ENCODE assay signal across 10 mouse cellular contexts in the genomic region with DNA sequence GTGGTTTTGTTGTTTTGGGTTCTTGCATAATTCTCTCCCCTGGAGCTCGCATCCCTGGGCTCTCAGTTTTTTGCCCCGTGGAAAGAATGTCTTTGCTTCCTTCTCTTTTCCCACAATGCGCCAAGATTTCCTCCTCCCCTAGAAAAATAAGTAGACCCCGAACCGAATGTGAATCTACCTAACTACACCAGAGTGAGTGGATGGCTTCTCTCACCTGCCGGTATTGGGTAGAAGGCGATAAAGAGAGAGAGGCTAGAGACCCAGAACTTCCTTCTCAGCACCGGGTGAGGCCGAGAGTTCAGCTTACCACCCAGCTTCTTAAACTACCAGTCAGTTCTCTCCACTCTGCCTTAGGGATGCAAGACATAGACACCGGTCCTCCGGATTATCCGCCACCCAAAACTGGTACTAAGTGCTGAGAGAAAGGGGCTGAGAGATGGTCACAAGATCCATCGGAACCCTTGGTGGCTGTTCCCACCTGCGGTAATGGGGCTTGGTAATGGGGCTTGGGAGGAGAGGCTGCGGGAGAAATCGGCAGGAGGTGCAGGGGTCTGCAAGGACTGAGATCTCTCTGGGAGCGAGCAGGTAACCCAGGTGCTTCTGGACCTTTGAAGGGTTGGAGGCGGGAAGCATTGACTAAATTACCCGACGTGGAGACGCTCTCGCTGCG. TPM values are rescaled to one million over a fixed set of nuclear protein-coding genes. Genes with fewer than 3 reads are reported as not detected.
DNase-seq lines count a peak whose midpoint lies in the region; ATAC-seq lines count a peak whose summit lies in the region.
"Had no signal": no experiment of that assay in that cellular context is flagged by ENCODE, and none has a peak within 500 bp of the region (broad histone marks: within the 10 kb centered on the region; RNA-seq: fewer than 3 reads in every experiment).

No protein-coding gene starts in this region.

- H3K4me1 ChIP-seq in heart, embryonic 10.5 days: peaks cover 11% of the 10 kb centered on the region
- H3K4me1 ChIP-seq in embryonic facial prominence, embryonic 10.5 days: peaks cover 22% of the 10 kb centered on the region
- H3K4me1 ChIP-seq in hindbrain, embryonic 16.5 days (ENCODE audit: control insufficient read depth, insufficient read depth, low read depth, low read length): peaks cover 13% of the 10 kb centered on the region
- peaks cover 11% of the 10 kb centered on the region for H3K4me1 ChIP-seq in midbrain, embryonic 16.5 days (ENCODE audit: control insufficient read depth, insufficient read depth, low read length)

- H3K27me3 ChIP-seq in heart, embryonic 10.5 days (ENCODE audit: insufficient read depth, poor library complexity, severe bottlenecking): peaks cover 79% of the 10 kb centered on the region
- H3K27me3 ChIP-seq in embryonic facial prominence, embryonic 10.5 days (replicated peaks; ENCODE audit: low read depth, poor library complexity, severe bottlenecking): peaks cover 82% of the 10 kb centered on the region
- H3K27me3 ChIP-seq in hindbrain, embryonic 16.5 days (replicated peaks; ENCODE audit: control insufficient read depth, insufficient read depth, low read length): peaks cover 37% of the 10 kb centered on the region
- peaks cover 44% of the 10 kb centered on the region for H3K27me3 ChIP-seq in midbrain, embryonic 16.5 days (ENCODE audit: control insufficient read depth, insufficient read depth, low read depth, low read length)

- peak; percentile 5; the same call in 1 of the 2 replicates for ATAC-seq in hindbrain, embryonic 16.5 days
- peak; percentile 30 for ATAC-seq in midbrain, embryonic 16.5 days

- H3K4me2 ChIP-seq in hindbrain, embryonic 16.5 days (ENCODE audit: low read length): peak overlapping the region; percentile 72
- H3K4me2 ChIP-seq in midbrain, embryonic 16.5 days (ENCODE audit: low read length): peak overlapping the region; percentile 73

- intact Hi-C loops in heart, postnatal 10 days (cut with DNase I): no loop called here

- no peak overlapping the region for H3K27ac ChIP-seq in heart, embryonic 10.5 days
- no peak overlapping the region for H3K27ac ChIP-seq in embryonic facial prominence, embryonic 10.5 days (replicated peaks)
- no peak overlapping the region for H3K27ac ChIP-seq in hindbrain, embryonic 16.5 days (ENCODE audit: low read depth, low read length)
- H3K27ac ChIP-seq in midbrain, embryonic 16.5 days (ENCODE audit: low read length): no peak overlapping the region

- H3K9ac ChIP-seq in hindbrain, embryonic 16.5 days (ENCODE audit: low read depth, low read length): peak overlapping the region; percentile 61
- peak overlapping the region; percentile 49 for H3K9ac ChIP-seq in midbrain, embryonic 16.5 days (ENCODE audit: low read depth, low read length)

- 3% methylated on average over 23 of the region's 23 CpGs for WGBS in heart, embryonic 10.5 days
- 6% methylated on average over 23 of the region's 23 CpGs for WGBS in embryonic facial prominence, embryonic 10.5 days
- 3% methylated on average over 23 of the region's 23 CpGs for WGBS in hindbrain, embryonic 16.5 days
- WGBS in midbrain, embryonic 16.5 days: 4% methylated on average over 22 of the region's 23 CpGs

- H3K4me3 ChIP-seq in heart, embryonic 10.5 days: peak overlapping the region; percentile 60
- peak overlapping the region; percentile 56 for H3K4me3 ChIP-seq in embryonic facial prominence, embryonic 10.5 days
- peak overlapping the region; percentile 47 for H3K4me3 ChIP-seq in hindbrain, embryonic 16.5 days (ENCODE audit: low read length)
- peak overlapping the region; percentile 42 for H3K4me3 ChIP-seq in midbrain, embryonic 16.5 days (ENCODE audit: low read depth, low read length)
- H3K4me3 ChIP-seq: megakaryocyte, embryonic 14.5 days had no signal

- H3K9me3 ChIP-seq in heart, embryonic 10.5 days: no peaks in the 10 kb centered on the region
- no peaks in the 10 kb centered on the region for H3K9me3 ChIP-seq in embryonic facial prominence, embryonic 10.5 days
- H3K9me3 ChIP-seq in hindbrain, embryonic 16.5 days (ENCODE audit: control insufficient read depth, low read length): no peaks in the 10 kb centered on the region
- no peaks in the 10 kb centered on the region for H3K9me3 ChIP-seq in midbrain, embryonic 16.5 days (replicated peaks; ENCODE audit: control insufficient read depth, low read length, poor library complexity, severe bottlenecking)
- H3K9me3 ChIP-seq: megakaryocyte, embryonic 14.5 days had no signal

- H3K36me3 ChIP-seq in heart, embryonic 10.5 days: no peaks in the 10 kb centered on the region
- H3K36me3 ChIP-seq in embryonic facial prominence, embryonic 10.5 days (replicated peaks): no peaks in the 10 kb centered on the region
- no peaks in the 10 kb centered on the region for H3K36me3 ChIP-seq in hindbrain, embryonic 16.5 days (ENCODE audit: control insufficient read depth, insufficient read depth, low read length)
- no peaks in the 10 kb centered on the region for H3K36me3 ChIP-seq in midbrain, embryonic 16.5 days (ENCODE audit: control insufficient read depth, insufficient read depth, low read length)

- peak; percentile 72 for DNase-seq in heart, embryonic 10.5 days (ENCODE audit: low spot score)
- DNase-seq in heart, postnatal 10 days: no peak
- peak; percentile 32 for DNase-seq in embryonic facial prominence, embryonic 10.5 days (ENCODE audit: low spot score)
- no peak for DNase-seq in urinary bladder, postnatal 36 days (ENCODE audit: low spot score in 2 of 2)
- DNase-seq in thymus, postnatal 10 days (ENCODE audit: low spot score in 2 of 2): no peak
- no peak for DNase-seq in left cerebral cortex, adult 18-20 months (ENCODE audit: low spot score in 2 of 2)

RNA-seq across cellular contexts. Expression of gene Vsx1, which starts 1.2 kb away (rescaled TPM):
- not detected in 2 replicates for polyA plus RNA-seq in heart, embryonic 10.5 days (2016; fragmentation: Nextera tagmentation; extraction: Ambion mirVana)
- not detected for total RNA-seq in heart, postnatal 10 days (2021)
- 0.04 and 0.23 TPM in 2 replicates for polyA plus RNA-seq in embryonic facial prominence, embryonic 10.5 days (2016; fragmentation: Nextera tagmentation; extraction: Ambion mirVana)
- 0.06 and 0.09 TPM in 2 replicates for polyA plus RNA-seq in hindbrain, embryonic 16.5 days (2015; fragmentation: Nextera tagmentation; extraction: Ambion mirVana)
- 0.06 and 0.07 TPM in 2 replicates for polyA plus RNA-seq in midbrain, embryonic 16.5 days (2015; fragmentation: Nextera tagmentation; extraction: Ambion mirVana)
- total RNA-seq in left cerebral cortex, adult 18-20 months (2021): not detected
- total RNA-seq: gastrocnemius, adult 8-10 months had no signal

RNA-seq across cellular contexts. Expression of gene Acss1, which starts 19.7 kb away (rescaled TPM):
- 17.2 and 19.2 TPM in 2 replicates for polyA plus RNA-seq in heart, embryonic 10.5 days (2016; fragmentation: Nextera tagmentation; extraction: Ambion mirVana)
- 10 to 100 TPM; 66.8 to 68.2 TPM for total RNA-seq in heart, postnatal 10 days (2021)
- 7.8 and 9.3 TPM in 2 replicates for polyA plus RNA-seq in embryonic facial prominence, embryonic 10.5 days (2016; fragmentation: Nextera tagmentation; extraction: Ambion mirVana)
- polyA plus RNA-seq in hindbrain, embryonic 16.5 days (2015; fragmentation: Nextera tagmentation; extraction: Ambion mirVana): 22.1 and 24.4 TPM in 2 replicates
- polyA plus RNA-seq in midbrain, embryonic 16.5 days (2015; fragmentation: Nextera tagmentation; extraction: Ambion mirVana): 15.6 and 20.5 TPM in 2 replicates
- total RNA-seq in left cerebral cortex, adult 18-20 months (2021): 10 to 100 TPM; 17.7 to 18.3 TPM

Comparison
In these comparisons a context has a peak if more than half of its experiments do, and no peak if none do; other contexts are left out.
1. DNase-seq: peak in heart, embryonic 10.5 days (single experiment) and embryonic facial prominence, embryonic 10.5 days (single experiment); none in heart, postnatal 10 days (0 of 2), urinary bladder, postnatal 36 days (0 of 2), thymus, postnatal 10 days (0 of 2) and left cerebral cortex, adult 18-20 months (0 of 2).
2. Peak in every context shown above with its lines, with median percentiles within 50 percentile points of each other: H3K4me3 ChIP-seq.